Mouse (Mus musculus) lung, embryonic 14.5 days (tissue): Measurements from ENCODE around the gene Myt1l. TPM values are rescaled to one million over a fixed set of nuclear protein-coding genes. Genes with fewer than 3 reads are reported as not detected.

Experiments used
- ATAC-seq: fragments of 200-750 bp; cut with Nextera tagmentation; 2 replicates; pipeline ENCODE4 v1.8.0; 2017; ENCODE audit warnings: mild to moderate bottlenecking, moderate TSS enrichment, moderate library complexity; ENCODE audit not compliant: insufficient read depth
- DNase-seq: peaks from one replicate; pipeline ENCODE4 v3.0.0-alpha.2; 2015
- H3K27ac ChIP-seq: fragments of 300-500 bp; sonication (generic); 2 replicates; pipeline ENCODE4 v1.5.1; 2014; ENCODE audit warnings: low read depth, mild to moderate bottlenecking, moderate library complexity
- H3K27me3 ChIP-seq: fragments of 300-500 bp; sonication (generic); 2 replicates; pipeline ENCODE4 v1.6.1; 2014; ENCODE audit warnings: low read length, control low read depth; ENCODE audit not compliant: insufficient read depth
- H3K36me3 ChIP-seq: fragments of 300-500 bp; sonication (generic); 2 replicates; pipeline ENCODE4 v1.6.1; 2014; ENCODE audit warnings: control low read depth; ENCODE audit not compliant: insufficient read depth
- H3K4me1 ChIP-seq: fragments of 300-500 bp; sonication (generic); 2 replicates; pipeline ENCODE4 v1.6.1; 2014; ENCODE audit warnings: antibody characterized with exemption, control low read depth; ENCODE audit not compliant: insufficient read depth
- H3K4me2 ChIP-seq: fragments of 300-500 bp; sonication (generic); 2 replicates; pipeline ENCODE4 v1.6.1; 2014; ENCODE audit warnings: mild to moderate bottlenecking
- H3K4me3 ChIP-seq: fragments of 300-500 bp; sonication (generic); 2 replicates; pipeline ENCODE4 v1.5.1; 2014; ENCODE audit warnings: low read depth, low read length
- H3K9ac ChIP-seq: fragments of 300-500 bp; sonication (generic); 2 replicates; pipeline ENCODE4 v1.6.1; 2014
- H3K9me3 ChIP-seq: fragments of 300-500 bp; sonication (generic); 2 replicates; pipeline ENCODE4 v1.6.1; 2016; ENCODE audit warnings: low read depth, low read length, control low read depth
- CTCF ChIP-seq: IDR thresholded peaks from 2 replicates; pipeline ENCODE4 v1.5.1; 2016; ENCODE audit warnings: antibody characterized with exemption, low read depth
- WGBS: fragments of 180-500 bp; shearing (Covaris S2); extraction: QIAGEN DNeasy Blood & Tissue Kit; methylation state at CpG from one replicate; pipeline ENCODE4 v1.1.7; 2014; 5-methylcytosine and 5-hydroxymethylcytosine counted together
- polyA plus RNA-seq: library from polyadenylated mRNA; unstranded; fragments of >200 nt; fragmentation: Nextera tagmentation; extraction: Ambion mirVana; gene quantifications from 2 replicates; pipeline ENCODE4 v1.2.1, GENCODE M21; 2014

The Myt1l gene
- polyA plus RNA-seq, 1 experiment from 2014 or later = not detected

DNA sequence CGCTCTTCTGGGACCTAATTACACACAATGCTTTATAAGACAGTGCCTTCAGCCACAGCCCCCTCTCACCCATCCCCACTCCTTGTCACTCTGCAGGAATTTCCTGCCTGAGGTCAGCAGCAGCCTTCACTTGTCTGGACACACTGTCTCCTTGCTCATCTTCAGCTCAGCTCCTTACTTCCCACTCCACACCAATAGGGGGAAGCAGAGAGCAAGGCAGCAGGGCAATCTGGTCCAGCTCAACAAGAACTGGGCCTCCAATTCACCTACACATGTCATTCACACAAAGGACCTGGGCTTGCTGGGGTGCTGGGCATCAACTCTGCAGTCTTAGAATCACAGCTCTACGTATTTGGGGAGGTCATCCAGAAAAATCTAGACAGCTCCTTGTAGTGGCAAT is 33.0 kb downstream of the Myt1l start:
- no peak overlapping the region for H3K27ac ChIP-seq
- no peak overlapping the region for H3K4me3 ChIP-seq
- no peaks in the 10 kb centered on the region for H3K36me3 ChIP-seq
- no peaks in the 10 kb centered on the region for H3K4me1 ChIP-seq
- H3K9ac ChIP-seq = no peak overlapping the region
- peak; percentile 37; the same call in 1 of the 2 replicates for TF ChIP-seq CTCF
- no peaks in the 10 kb centered on the region for H3K9me3 ChIP-seq
- no peak for ATAC-seq
- DNase-seq = no peak
- WGBS = 83% methylated on average over 2 of the region's 2 CpGs
- H3K27me3 ChIP-seq = no peaks in the 10 kb centered on the region
- no peak overlapping the region for H3K4me2 ChIP-seq

DNA sequence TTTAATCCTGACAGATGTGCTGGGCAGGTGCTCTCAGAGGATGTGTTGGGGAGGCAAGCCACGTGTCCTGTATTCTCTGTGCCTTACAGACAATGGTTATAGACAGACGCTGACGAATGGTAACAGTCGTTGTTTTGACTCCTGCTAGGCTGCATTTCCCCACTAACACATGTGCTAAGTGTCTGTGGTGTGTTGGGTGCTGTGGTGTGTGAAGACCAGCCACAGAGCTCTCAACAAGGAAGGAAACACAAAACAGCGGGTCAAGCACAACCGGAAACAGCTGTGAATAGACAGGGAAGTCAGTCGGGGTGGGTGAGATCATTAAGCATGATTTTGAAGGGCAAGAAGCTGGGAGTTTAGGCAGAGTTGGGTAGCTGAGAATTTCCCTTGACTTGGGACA is 41.1 kb downstream of the Myt1l start:
- Histone ChIP-seq H3K27me3 (no peaks in the 10 kb centered on the region), H3K4me3 (no peak overlapping the region), H3K9ac (no peak overlapping the region), H3K4me1 (no peaks in the 10 kb centered on the region), H3K27ac (no peak overlapping the region), H3K36me3 (no peaks in the 10 kb centered on the region), H3K4me2 (no peak overlapping the region), H3K9me3 (no peaks in the 10 kb centered on the region)
- ATAC-seq (no peak), DNase-seq (no peak)
- WGBS = 67% methylated on average over 7 of the region's 7 CpGs
- no peak for TF ChIP-seq CTCF

DNA sequence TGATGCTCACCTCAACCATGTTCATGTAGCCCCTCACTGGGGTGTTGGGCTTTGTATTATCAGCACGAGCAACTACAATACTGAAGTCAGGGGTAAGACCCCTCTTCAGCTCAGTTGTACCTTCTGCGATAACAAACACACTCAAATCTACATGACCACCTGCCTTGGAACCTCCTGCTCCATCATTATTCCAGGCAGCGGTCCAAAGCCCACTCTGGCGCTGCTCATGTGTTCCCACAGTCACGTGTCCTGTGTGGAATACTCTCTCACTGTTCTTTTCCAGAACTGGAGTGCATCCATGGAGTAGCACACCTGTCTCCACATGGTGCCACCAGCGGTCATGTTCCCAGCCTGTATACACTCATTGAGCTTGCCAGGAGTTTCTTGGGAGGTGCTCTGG is 42.2 kb downstream of the Myt1l start:
- no peak overlapping the region for H3K4me2 ChIP-seq
- no peaks in the 10 kb centered on the region for H3K36me3 ChIP-seq
- no peaks in the 10 kb centered on the region for H3K9me3 ChIP-seq
- no peak for DNase-seq
- WGBS = 83% methylated on average over 6 of the region's 6 CpGs
- no peak overlapping the region for H3K9ac ChIP-seq
- H3K27ac ChIP-seq = no peak overlapping the region
- TF ChIP-seq CTCF = no peak
- no peak for ATAC-seq
- H3K4me3 ChIP-seq = no peak overlapping the region
- no peaks in the 10 kb centered on the region for H3K4me1 ChIP-seq
- no peaks in the 10 kb centered on the region for H3K27me3 ChIP-seq

- no peak for TF ChIP-seq CTCF
- H3K4me1 ChIP-seq = no peaks in the 10 kb centered on the region
- no peaks in the 10 kb centered on the region for H3K27me3 ChIP-seq
- DNase-seq = no peak
- no peaks in the 10 kb centered on the region for H3K9me3 ChIP-seq
- H3K4me2 ChIP-seq = no peak overlapping the region
- ATAC-seq = no peak
- no peak overlapping the region for H3K9ac ChIP-seq
- H3K36me3 ChIP-seq = no peaks in the 10 kb centered on the region
- WGBS = 82% methylated on average over 5 of the region's 5 CpGs
- no peak overlapping the region for H3K4me3 ChIP-seq
- no peak overlapping the region for H3K27ac ChIP-seq
These were observed 43.4 kb downstream of the Myt1l start for GRCm38 (mm10) chr12:29571613-29572012.

DNA sequence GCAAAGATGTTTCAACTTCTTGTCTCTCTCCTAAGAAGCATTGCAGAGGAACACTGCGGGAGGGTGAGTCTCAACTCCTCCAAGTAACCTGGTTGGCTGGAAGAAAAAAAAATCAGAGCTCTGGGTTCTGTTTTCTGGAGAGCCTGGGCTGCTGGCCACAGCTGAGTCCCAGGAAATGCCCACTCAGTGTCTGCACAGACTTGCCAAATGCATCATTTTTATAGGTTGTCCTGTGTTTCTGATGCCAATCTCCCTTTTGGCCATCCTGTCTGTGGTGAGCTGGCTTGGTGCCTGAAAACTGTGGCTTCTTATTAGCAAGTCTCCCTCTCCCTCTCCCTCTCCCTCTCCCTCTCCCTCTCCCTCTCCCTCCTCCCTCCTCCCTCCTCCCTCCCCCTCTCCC is 65.6 kb downstream of the Myt1l start:
- no peak for ATAC-seq
- H3K27ac ChIP-seq = no peak overlapping the region
- no peaks in the 10 kb centered on the region for H3K27me3 ChIP-seq
- no peak overlapping the region for H3K4me2 ChIP-seq
- no peaks in the 10 kb centered on the region for H3K4me1 ChIP-seq
- no peaks in the 10 kb centered on the region for H3K36me3 ChIP-seq
- no peaks in the 10 kb centered on the region for H3K9me3 ChIP-seq
- no peak overlapping the region for H3K4me3 ChIP-seq
- 79% methylated on average over 1 of the region's 1 CpGs for WGBS
- no peak overlapping the region for H3K9ac ChIP-seq
- DNase-seq = no peak
- no peak for TF ChIP-seq CTCF

- Histone ChIP-seq H3K27me3 (no peaks in the 10 kb centered on the region), H3K4me1 (no peaks in the 10 kb centered on the region), H3K4me2 (no peak overlapping the region), H3K36me3 (no peaks in the 10 kb centered on the region), H3K27ac (no peak overlapping the region), H3K4me3 (no peak overlapping the region), H3K9ac (no peak overlapping the region), H3K9me3 (no peaks in the 10 kb centered on the region)
- TF ChIP-seq CTCF = peak; percentile 32; the same call in 1 of the 2 replicates
- WGBS = 52% methylated on average over 6 of the region's 6 CpGs
- DNase-seq (peak; percentile 6), ATAC-seq (no peak)
These were observed 71.7 kb downstream of the Myt1l start for GRCm38 (mm10) chr12:29599916-29600315.

GRCm38 (mm10) chr12:29601223-29601622 is 73.0 kb downstream of the Myt1l start:
- H3K4me1 ChIP-seq = no peaks in the 10 kb centered on the region
- no peak overlapping the region for H3K4me3 ChIP-seq
- H3K27me3 ChIP-seq = no peaks in the 10 kb centered on the region
- no peaks in the 10 kb centered on the region for H3K9me3 ChIP-seq
- WGBS = 73% methylated on average over 6 of the region's 6 CpGs
- no peaks in the 10 kb centered on the region for H3K36me3 ChIP-seq
- no peak overlapping the region for H3K9ac ChIP-seq
- DNase-seq (no peak), ATAC-seq (no peak)
- no peak overlapping the region for H3K4me2 ChIP-seq
- TF ChIP-seq CTCF = no peak
- H3K27ac ChIP-seq = no peak overlapping the region

DNA sequence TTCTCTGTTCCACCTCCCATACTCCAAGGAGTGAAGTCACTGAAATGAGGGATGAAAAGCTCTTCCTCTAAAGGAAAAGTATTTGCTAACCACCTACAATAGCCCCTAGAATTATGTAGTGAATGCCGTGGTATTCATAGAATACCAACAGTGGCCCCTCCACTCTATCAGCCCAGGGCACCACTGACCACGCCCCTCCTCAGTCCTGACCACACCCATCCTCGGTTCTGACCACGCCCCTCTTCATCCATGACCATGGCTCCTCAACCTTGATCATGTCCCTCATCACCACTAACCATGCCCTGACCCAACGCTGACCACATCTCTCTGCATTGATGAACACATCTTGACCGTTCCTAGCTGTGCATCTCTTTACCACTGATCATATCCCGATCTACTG is 76.5 kb downstream of the Myt1l start:
- Histone ChIP-seq H3K27ac (no peak overlapping the region), H3K4me2 (no peak overlapping the region), H3K36me3 (no peaks in the 10 kb centered on the region), H3K4me1 (no peaks in the 10 kb centered on the region), H3K4me3 (no peak overlapping the region), H3K27me3 (no peaks in the 10 kb centered on the region), H3K9ac (no peak overlapping the region), H3K9me3 (no peaks in the 10 kb centered on the region)
- no peak for ATAC-seq
- WGBS = 77% methylated on average over 7 of the region's 7 CpGs
- no peak for DNase-seq
- no peak for TF ChIP-seq CTCF
